Mouse (Mus musculus) gastrocnemius, postnatal 4 days (tissue): ENCODE measurements around the gene 0610040J01Rik. TPM values are rescaled to one million over a fixed set of nuclear protein-coding genes. Genes with fewer than 3 reads are reported as not detected.

ENCODE experiments used
- DNase-seq, 2 experiments: peaks; one replicate each; pipeline ENCODE4 v3.0.0; 2021 to 2022; ENCODE audit warnings: low spot score in 2 of 2, mixed read lengths in 2 of 2
- total RNA-seq, 2 experiments: library from RNA; stranded (reverse); gene quantifications; 2 replicates each; pipeline ENCODE4 v1.2.3; 2021

0610040J01Rik gene
- total RNA-seq, 2 experiments from 2014 or later: 1.0 to 1.1 TPM

GRCm38 (mm10) chr5:63828380-63829185 lies 16.4 kb downstream of the 0610040J01Rik start:
- no peak for DNase-seq

GRCm38 (mm10) chr5:63831054-63831453 lies 18.9 kb downstream of the 0610040J01Rik start:
- DNase-seq: no peak

GRCm38 (mm10) chr5:63833955-63834354 lies 21.8 kb downstream of the 0610040J01Rik start:
- DNase-seq: no peak

- no peak for DNase-seq
These were observed 22.3 kb downstream of the 0610040J01Rik start for GRCm38 (mm10) chr5:63834435-63834834.

- DNase-seq: no peak
These were observed 25.0 kb downstream of the 0610040J01Rik start for GRCm38 (mm10) chr5:63837115-63837514.

- DNase-seq: no peak
These were observed 25.7 kb downstream of the 0610040J01Rik start for GRCm38 (mm10) chr5:63837851-63838250.

- DNase-seq: no peak
These were observed 27.7 kb downstream of the 0610040J01Rik start for GRCm38 (mm10) chr5:63839801-63840416.

- no peak for DNase-seq
These were observed 34.9 kb downstream of the 0610040J01Rik start for GRCm38 (mm10) chr5:63847080-63847479.

- no peak for DNase-seq
These were observed 35.5 kb downstream of the 0610040J01Rik start for GRCm38 (mm10) chr5:63847541-63848226.

GRCm38 (mm10) chr5:63858901-63859300 lies 46.7 kb downstream of the 0610040J01Rik start:
- no peak for DNase-seq

GRCm38 (mm10) chr5:63867421-63867820 lies 55.3 kb downstream of the 0610040J01Rik start:
- no peak for DNase-seq

- DNase-seq: no peak
These were observed 60.2 kb downstream of the 0610040J01Rik start for GRCm38 (mm10) chr5:63872176-63872932.

- no peak for DNase-seq
These were observed 62.7 kb downstream of the 0610040J01Rik start for GRCm38 (mm10) chr5:63874880-63875279.

GRCm38 (mm10) chr5:63876081-63876480 lies 63.9 kb downstream of the 0610040J01Rik start:
- DNase-seq: no peak

GRCm38 (mm10) chr5:63879026-63879425 lies 66.9 kb downstream of the 0610040J01Rik start:
- no peak for DNase-seq

- DNase-seq: no peak
These were observed 74.1 kb downstream of the 0610040J01Rik start for GRCm38 (mm10) chr5:63886292-63886691.

- DNase-seq: no peak
These were observed 74.5 kb downstream of the 0610040J01Rik start for GRCm38 (mm10) chr5:63886709-63887108.

GRCm38 (mm10) chr5:63887111-63887510 lies 74.9 kb downstream of the 0610040J01Rik start:
- no peak for DNase-seq

GRCm38 (mm10) chr5:63891241-63891640 lies 79.1 kb downstream of the 0610040J01Rik start:
- no peak for DNase-seq

GRCm38 (mm10) chr5:63891912-63892311 lies 79.7 kb downstream of the 0610040J01Rik start:
- no peak for DNase-seq
